In the genomic region with DNA sequence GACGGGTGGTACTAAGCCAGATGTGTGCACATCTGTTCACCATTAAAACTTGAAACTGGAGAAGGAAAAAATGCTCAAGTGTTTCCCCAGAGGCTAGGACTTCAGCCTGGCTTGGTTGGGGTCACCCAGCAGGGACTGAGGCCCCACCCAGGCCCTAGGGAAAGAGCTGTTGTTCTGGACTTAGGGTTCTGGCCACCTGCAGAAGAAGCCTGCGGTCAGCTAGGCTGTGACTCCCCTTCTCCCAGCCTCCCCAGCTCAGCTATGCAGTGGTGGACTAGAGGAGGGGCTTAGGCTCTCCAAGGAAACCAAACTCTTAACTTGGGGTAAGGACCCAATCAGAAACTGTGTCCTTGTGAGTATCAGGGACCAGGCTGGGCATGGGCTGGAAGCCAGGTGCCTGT, we compare ENCODE assay signal across 17 mouse cellular contexts. TPM values are rescaled to one million over a fixed set of nuclear protein-coding genes. Genes with fewer than 3 reads are reported as not detected.
DNase-seq lines count a peak whose midpoint lies in the region; ATAC-seq and TF ChIP-seq lines count a peak whose summit lies in the region.
"Had no signal": no experiment of that assay in that cellular context is flagged by ENCODE, and none has a peak within 500 bp of the region (broad histone marks: within the 10 kb centered on the region; RNA-seq: fewer than 3 reads in every experiment).

No protein-coding gene starts in this region.

- no peak for TF ChIP-seq POLR2A in kidney, adult 2 months (IDR thresholded peaks at IDR 0.05; ENCODE audit: low read depth, low read length)

- DNase-seq in embryo, embryonic 11 days, result peak; percentile 51
- DNase-seq in embryo, embryonic 10.5 days (ENCODE audit: low spot score), result no peak
- DNase-seq in midbrain, embryonic 10.5 days (ENCODE audit: low spot score), result no peak
- DNase-seq in kidney, adult 2 months, result no peak
- DNase-seq in cerebellum, adult 9-10 months, result no peak
- DNase-seq: cerebellum, postnatal 25 days; gastrocnemius, adult 2 months; kidney, postnatal 10 days; left cerebral cortex, postnatal 4 days; right cerebral cortex, postnatal 14 days had no signal

- no peak overlapping the region for H3K9ac ChIP-seq in midbrain, embryonic 15.5 days
- no peak overlapping the region for H3K9ac ChIP-seq in embryonic facial prominence, embryonic 15.5 days
- peak overlapping the region; percentile 1; the same call in 1 of the 2 replicates for H3K9ac ChIP-seq in neural tube, embryonic 13.5 days

- TF ChIP-seq CTCF in kidney, adult 2 months (conservative IDR thresholded peaks at IDR 0.05; ENCODE audit: insufficient read depth, insufficient read length, low read depth, low read length), result no peak

- H3K4me2 ChIP-seq in midbrain, embryonic 15.5 days, result no peak overlapping the region
- no peak overlapping the region for H3K4me2 ChIP-seq in embryonic facial prominence, embryonic 15.5 days (replicated peaks)
- peak overlapping the region; percentile 38 for H3K4me2 ChIP-seq in neural tube, embryonic 13.5 days

- H3K4me1 ChIP-seq in midbrain, embryonic 10.5 days, result peaks cover 92% of the 10 kb centered on the region
- peaks cover 19% of the 10 kb centered on the region for H3K4me1 ChIP-seq in midbrain, embryonic 15.5 days
- H3K4me1 ChIP-seq in embryonic facial prominence, embryonic 15.5 days, result peaks cover 60% of the 10 kb centered on the region
- H3K4me1 ChIP-seq in neural tube, embryonic 13.5 days (replicated peaks), result peaks cover 72% of the 10 kb centered on the region
- no peaks in the 10 kb centered on the region for H3K4me1 ChIP-seq in kidney, adult 2 months (ENCODE audit: control insufficient read depth, insufficient read depth, low read length)

- WGBS in midbrain, embryonic 10.5 days, result 36% methylated on average over 2 of the region's 2 CpGs
- 38% methylated on average over 2 of the region's 2 CpGs for WGBS in midbrain, embryonic 15.5 days
- 14% methylated on average over 2 of the region's 2 CpGs for WGBS in embryonic facial prominence, embryonic 15.5 days
- WGBS in neural tube, embryonic 13.5 days, result 54% methylated on average over 2 of the region's 2 CpGs
- 54% methylated on average over 2 of the region's 2 CpGs for WGBS in kidney, adult 2 months

- H3K4me3 ChIP-seq in midbrain, embryonic 10.5 days, result no peak overlapping the region
- H3K4me3 ChIP-seq in midbrain, embryonic 15.5 days, result no peak overlapping the region
- no peak overlapping the region for H3K4me3 ChIP-seq in embryonic facial prominence, embryonic 15.5 days (replicated peaks)
- peak overlapping the region; percentile 18 for H3K4me3 ChIP-seq in neural tube, embryonic 13.5 days
- no peak overlapping the region for H3K4me3 ChIP-seq in kidney, adult 2 months (ENCODE audit: insufficient read depth, low read depth, low read length)
- H3K4me3 ChIP-seq: gastrocnemius, adult 2 months; myocyte had no signal

- no peak for ATAC-seq in midbrain, embryonic 15.5 days (replicated peaks)
- no peak for ATAC-seq in embryonic facial prominence, embryonic 15.5 days (ENCODE audit: insufficient number of reproducible peaks, low FRiP score, low TSS enrichment, low read depth)
- ATAC-seq in neural tube, embryonic 13.5 days (ENCODE audit: low read depth), result no peak
- ATAC-seq: activated CD4-positive, CD25-positive, alpha-beta regulatory T cell, adult 4 months; lung, postnatal 0 days had no signal

- peaks cover 63% of the 10 kb centered on the region for H3K27me3 ChIP-seq in midbrain, embryonic 10.5 days (ENCODE audit: low read depth, poor library complexity, severe bottlenecking)
- H3K27me3 ChIP-seq in midbrain, embryonic 15.5 days (replicated peaks), result no peaks in the 10 kb centered on the region
- H3K27me3 ChIP-seq in embryonic facial prominence, embryonic 15.5 days, result peaks cover 5% of the 10 kb centered on the region; the same call in 1 of the 2 replicates
- peaks cover 50% of the 10 kb centered on the region for H3K27me3 ChIP-seq in neural tube, embryonic 13.5 days
- H3K27me3 ChIP-seq in kidney, adult 2 months (replicated peaks; ENCODE audit: control insufficient read depth, insufficient read depth, low read length), result no peaks in the 10 kb centered on the region

- H3K9me3 ChIP-seq in midbrain, embryonic 10.5 days (replicated peaks), result no peaks in the 10 kb centered on the region
- no peaks in the 10 kb centered on the region for H3K9me3 ChIP-seq in midbrain, embryonic 15.5 days
- no peaks in the 10 kb centered on the region for H3K9me3 ChIP-seq in embryonic facial prominence, embryonic 15.5 days (replicated peaks)
- no peaks in the 10 kb centered on the region for H3K9me3 ChIP-seq in neural tube, embryonic 13.5 days

- H3K36me3 ChIP-seq in midbrain, embryonic 10.5 days, result no peaks in the 10 kb centered on the region
- no peaks in the 10 kb centered on the region for H3K36me3 ChIP-seq in midbrain, embryonic 15.5 days (replicated peaks)
- H3K36me3 ChIP-seq in embryonic facial prominence, embryonic 15.5 days, result no peaks in the 10 kb centered on the region
- H3K36me3 ChIP-seq in neural tube, embryonic 13.5 days, result no peaks in the 10 kb centered on the region
- H3K36me3 ChIP-seq in kidney, adult 2 months (ENCODE audit: control insufficient read depth, insufficient read depth, low read length), result no peaks in the 10 kb centered on the region

- peak overlapping the region; percentile 56; the same call in 1 of the 2 replicates for H3K27ac ChIP-seq in midbrain, embryonic 10.5 days (replicated peaks)
- H3K27ac ChIP-seq in midbrain, embryonic 15.5 days, result no peak overlapping the region
- H3K27ac ChIP-seq in embryonic facial prominence, embryonic 15.5 days (replicated peaks), result 0 out of 2 replicates have a peak overlapping the region, but pooled peaks have one; percentile 22
- peak overlapping the region; percentile 82 for H3K27ac ChIP-seq in neural tube, embryonic 13.5 days (replicated peaks)
- H3K27ac ChIP-seq in kidney, adult 2 months (ENCODE audit: insufficient read depth, low read depth, low read length), result no peak overlapping the region
- H3K27ac ChIP-seq: gastrocnemius, adult 2 months had no signal

RNA-seq across cellular contexts. Expression of a gene that starts 17.3 kb away (rescaled TPM):
- 0.51 and 0.62 TPM in 2 replicates for polyA plus RNA-seq in midbrain, embryonic 10.5 days (2016; fragmentation: Nextera tagmentation; extraction: Ambion mirVana)
- 0.36 and 0.79 TPM in 2 replicates for polyA plus RNA-seq in midbrain, embryonic 15.5 days (2015; fragmentation: Nextera tagmentation; extraction: Ambion mirVana)
- polyA plus RNA-seq in embryonic facial prominence, embryonic 15.5 days (2015; fragmentation: Nextera tagmentation; extraction: Ambion mirVana), result 1.3 and 1.6 TPM in 2 replicates
- polyA plus RNA-seq in neural tube, embryonic 13.5 days (2015; fragmentation: Nextera tagmentation; extraction: Ambion mirVana), result 0.33 and 0.58 TPM in 2 replicates
- 0.18 TPM in 1 of 2 replicates, not detected in the other for polyA plus RNA-seq in kidney, adult 2 months (2012; rRNA removed)
- polyA plus RNA-seq: activated CD4-positive, CD25-positive, alpha-beta regulatory T cell, adult 4 months; C2C12; myocyte had no signal

Comparison
In these comparisons a context has a peak if more than half of its experiments do, and no peak if none do; other contexts are left out.
1. H3K27ac ChIP-seq: peak in midbrain, embryonic 10.5 days (single experiment), embryonic facial prominence, embryonic 15.5 days (single experiment) and neural tube, embryonic 13.5 days (single experiment); none in midbrain, embryonic 15.5 days (single experiment) and kidney, adult 2 months (single experiment).